Mouse (Mus musculus) kidney, adult 2 months (tissue): Measurements from ENCODE around the gene Timm44.

Source experiments
- CTCF ChIP-seq: fragments of 200-500 bp; conservative IDR thresholded peaks from 2 replicates; pipeline ENCODE4 v1.5.1; 2011; ENCODE audit warnings: low read depth, mild to moderate bottlenecking, control low read depth, low read length, moderate library complexity, mixed read lengths; ENCODE audit not compliant: insufficient read depth, insufficient read length
- POLR2A ChIP-seq: fragments of 200-500 bp; IDR thresholded peaks from one replicate; pipeline ENCODE4 v1.6.1; 2011; ENCODE audit warnings: low read depth, low read length, control low read depth

DNA sequence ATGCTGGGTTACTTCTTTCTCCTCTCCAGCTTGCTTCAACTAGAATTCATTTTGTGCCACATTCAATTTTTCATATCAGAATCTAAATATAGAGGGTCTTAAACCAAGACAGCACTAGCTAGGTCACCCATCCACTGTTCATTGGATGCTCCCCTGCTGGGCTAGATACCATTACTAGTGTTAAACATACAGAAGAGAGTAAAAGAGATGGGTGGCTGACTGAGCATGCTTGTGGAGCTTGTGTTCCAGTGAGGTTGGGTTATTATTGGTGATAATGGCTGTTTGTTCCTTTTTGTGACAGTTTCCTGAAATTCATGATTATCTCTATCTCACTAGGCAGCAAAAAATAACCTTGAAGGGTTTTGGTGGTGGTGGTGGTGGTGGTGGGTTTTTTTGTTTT is 53.7 kb downstream of the Timm44 start:
- TF ChIP-seq CTCF (no peak), POLR2A (no peak)
